Mouse (Mus musculus) heart, postnatal 14 days (tissue): ENCODE results near the gene Fgf18. TPM values are rescaled to one million over a fixed set of nuclear protein-coding genes. Genes with fewer than 3 reads are reported as not detected.

Experiments
- DNase-seq, 2 experiments: peaks; one replicate each; pipeline ENCODE4 v3.0.0; 2021 to 2022
- intact Hi-C: fragments of 180-260 bp; cut with DNase I; formaldehyde crosslinking; loops from one replicate; pipeline ENCODE4 v1.15.1; 2025
- total RNA-seq, 2 experiments: library from RNA; stranded (reverse); gene quantifications; 2 replicates each; pipeline ENCODE4 v1.2.3; 2021

Fgf18 gene
- total RNA-seq, 2 experiments from 2014 or later: 4.1 to 4.9 TPM

GRCm38 (mm10) chr11:33122575-33123268, 24.5 kb downstream of the Fgf18 start:
- peak; percentile 19 to 32 for DNase-seq
- intact Hi-C loops: no loop called here

GRCm38 (mm10) chr11:33119556-33119955, 27.6 kb downstream of the Fgf18 start:
- intact Hi-C loops: no loop called here
- no peak for DNase-seq

GRCm38 (mm10) chr11:33119116-33119515, 28.1 kb downstream of the Fgf18 start:
- intact Hi-C loops: no loop called here
- DNase-seq: no peak

GRCm38 (mm10) chr11:33118480-33118879, 28.7 kb downstream of the Fgf18 start:
- DNase-seq: no peak
- intact Hi-C loops: no loop called here

GRCm38 (mm10) chr11:33115796-33116195, 31.4 kb downstream of the Fgf18 start:
- intact Hi-C loops: no loop called here
- no peak for DNase-seq

- intact Hi-C loops: no loop called here
- no peak for DNase-seq
These were observed 34.8 kb downstream of the Fgf18 start for GRCm38 (mm10) chr11:33112407-33112806.

GRCm38 (mm10) chr11:33110111-33110510, 37.1 kb downstream of the Fgf18 start:
- no peak for DNase-seq
- intact Hi-C loops: no loop called here

GRCm38 (mm10) chr11:33107540-33107939, 39.7 kb downstream of the Fgf18 start:
- intact Hi-C loops: no loop called here
- no peak for DNase-seq

GRCm38 (mm10) chr11:33104911-33105316, 42.3 kb downstream of the Fgf18 start:
- DNase-seq: no peak
- intact Hi-C loops: loop anchor here (5.0 kb wide), 1 partner anchor 148 kb away; no protein-coding TSS in a partner anchor

GRCm38 (mm10) chr11:33103291-33103943, 43.8 kb downstream of the Fgf18 start:
- no peak for DNase-seq
- intact Hi-C loops: loop anchor here (5.0 kb wide), 1 partner anchor 146 kb away; no protein-coding TSS in a partner anchor

GRCm38 (mm10) chr11:33100027-33100507, 47.1 kb downstream of the Fgf18 start:
- DNase-seq: peak; percentile 56 to 62
- intact Hi-C loops: loop anchor here (5.0 kb wide), 1 partner anchor 143 kb away; no protein-coding TSS in a partner anchor

GRCm38 (mm10) chr11:33099425-33099824, 47.8 kb downstream of the Fgf18 start:
- intact Hi-C loops: loop anchor here (5.0 kb wide), 2 partner anchors 48 to 382 kb away; partner anchors contain the start of gene Fgf18
- DNase-seq: no peak

GRCm38 (mm10) chr11:33098446-33098845, 48.8 kb downstream of the Fgf18 start:
- intact Hi-C loops: loop anchor here (5.0 kb wide), 2 partner anchors 49 to 381 kb away; partner anchors contain the start of gene Fgf18
- peak; percentile 64 to 70 for DNase-seq

GRCm38 (mm10) chr11:33097855-33098254, 49.3 kb downstream of the Fgf18 start:
- intact Hi-C loops: loop anchor here (5.0 kb wide), 2 partner anchors 49 to 381 kb away; partner anchors contain the start of gene Fgf18
- peak; percentile 52 to 67 for DNase-seq

- intact Hi-C loops: no loop called here
- DNase-seq: no peak
These were observed 57.3 kb downstream of the Fgf18 start for GRCm38 (mm10) chr11:33089856-33090255.

GRCm38 (mm10) chr11:33088181-33088580, 59.0 kb downstream of the Fgf18 start:
- intact Hi-C loops: no loop called here
- DNase-seq: no peak

GRCm38 (mm10) chr11:33086046-33086445, 61.2 kb downstream of the Fgf18 start:
- DNase-seq: no peak
- intact Hi-C loops: no loop called here

- intact Hi-C loops: no loop called here
- no peak for DNase-seq
These were observed 61.7 kb downstream of the Fgf18 start for GRCm38 (mm10) chr11:33085514-33085913.

GRCm38 (mm10) chr11:33085054-33085453, 62.1 kb downstream of the Fgf18 start:
- no peak for DNase-seq
- intact Hi-C loops: no loop called here

- no peak for DNase-seq
- intact Hi-C loops: no loop called here
These were observed 63.2 kb downstream of the Fgf18 start for GRCm38 (mm10) chr11:33084041-33084440.

GRCm38 (mm10) chr11:33081175-33081574, 66.0 kb downstream of the Fgf18 start:
- intact Hi-C loops: no loop called here
- no peak for DNase-seq
